ENCODE assay signal across 11 mouse cellular contexts in genomic region chr1:178980185-178980584, GRCm38 (mm10).
"Had no signal": no experiment of that assay in that cellular context is flagged by ENCODE, and none has a peak within 500 bp of the region (broad histone marks: within the 10 kb centered on the region; RNA-seq: fewer than 3 reads in every experiment).

No protein-coding gene starts in this region.

- H3K4me1 ChIP-seq: liver, embryonic 12.5 days had no signal

- DNase-seq: kidney, adult 18-20 months; kidney, postnatal 14 days; layer of hippocampus, adult 9-11 months; layer of hippocampus, postnatal 36 days; left cerebral cortex, postnatal 4 days; lung, postnatal 36 days; right cerebral cortex, postnatal 14 days had no signal

- ATAC-seq: liver, embryonic 12.5 days; midbrain, embryonic 16.5 days had no signal

- H3K27me3 ChIP-seq: limb, embryonic 15.5 days; liver, embryonic 12.5 days; stomach, embryonic 15.5 days had no signal

- H3K4me2 ChIP-seq: limb, embryonic 15.5 days; liver, embryonic 12.5 days; stomach, embryonic 15.5 days had no signal

- H3K36me3 ChIP-seq: limb, embryonic 15.5 days; liver, embryonic 12.5 days; stomach, embryonic 15.5 days had no signal

- H3K9me3 ChIP-seq: limb, embryonic 15.5 days; liver, embryonic 12.5 days; stomach, embryonic 15.5 days had no signal

- H3K9ac ChIP-seq: limb, embryonic 15.5 days; liver, embryonic 12.5 days; stomach, embryonic 15.5 days had no signal

- H3K4me3 ChIP-seq: limb, embryonic 15.5 days; liver, embryonic 12.5 days; stomach, embryonic 15.5 days had no signal

- H3K27ac ChIP-seq: limb, embryonic 15.5 days; liver, embryonic 12.5 days; stomach, embryonic 15.5 days had no signal
